Mouse (Mus musculus): ENCODE data around the gene Smox. TPM values are rescaled to one million over a fixed set of nuclear protein-coding genes. Genes with fewer than 3 reads are reported as not detected.

Smox gene
- polyA plus RNA-seq, 1 experiment: 49.1 TPM

GRCm38 (mm10) chr2:131545386-131546307 lies 54.4 kb downstream of the Smox start:
- TF ChIP-seq CTCF (IDR thresholded peaks at IDR 0.05; ENCODE audit: borderline replicate concordance, control insufficient read depth, extremely low read depth, insufficient read depth, low read length, poor library complexity) (peak; percentile 85; the same call in 1 of the 2 replicates), POLR2A (IDR thresholded peaks at IDR 0.05; ENCODE audit: control insufficient read depth, extremely low read depth, insufficient read depth, low read length, poor library complexity) (no peak)
- peak; percentile 51 for DNase-seq
- H3K4me3 ChIP-seq (ENCODE audit: control insufficient read depth, insufficient read depth, low read length): peak overlapping the region; percentile 6
- H3K36me3 ChIP-seq (ENCODE audit: control insufficient read depth, insufficient read depth, low read length): no peaks in the 10 kb centered on the region
- H3K27me3 ChIP-seq (ENCODE audit: control insufficient read depth, insufficient read depth, low read length): peaks cover 16% of the 10 kb centered on the region
- peaks cover 10% of the 10 kb centered on the region; the same call in 1 of the 2 replicates for H3K4me1 ChIP-seq (replicated peaks; ENCODE audit: control insufficient read depth, insufficient read depth, low read length)
- no peak overlapping the region for H3K27ac ChIP-seq (ENCODE audit: control insufficient read depth, insufficient read depth, low read length)
- WGBS: 2% methylated on average over 45 of the region's 45 CpGs

DNA sequence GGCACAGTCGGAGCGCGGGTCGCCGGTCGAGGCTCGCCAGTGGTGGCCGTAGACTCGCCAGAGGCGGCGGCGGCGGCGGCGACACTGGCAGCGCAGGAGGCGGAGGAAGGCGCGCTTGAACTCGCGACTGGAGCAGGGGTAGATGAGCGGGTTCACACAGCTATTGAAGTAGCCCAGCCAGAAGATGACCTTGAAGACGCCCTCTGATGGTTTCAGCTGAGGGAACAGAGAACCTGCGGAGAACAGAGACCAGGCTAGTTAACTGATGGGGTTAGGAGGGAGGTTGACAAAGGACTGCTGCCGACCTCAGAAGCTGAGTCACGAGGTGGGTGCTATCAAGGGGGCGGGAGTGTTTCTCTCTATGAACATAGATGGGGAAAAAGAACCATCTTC lies 55.0 kb downstream of the Smox start:
- 5% methylated on average over 27 of the region's 27 CpGs for WGBS
- TF ChIP-seq POLR2A (IDR thresholded peaks at IDR 0.05; ENCODE audit: control insufficient read depth, extremely low read depth, insufficient read depth, low read length, poor library complexity) (no peak), CTCF (IDR thresholded peaks at IDR 0.05; ENCODE audit: borderline replicate concordance, control insufficient read depth, extremely low read depth, insufficient read depth, low read length, poor library complexity) (no peak)
- peaks cover 16% of the 10 kb centered on the region for H3K27me3 ChIP-seq (ENCODE audit: control insufficient read depth, insufficient read depth, low read length)
- no peak for DNase-seq
- H3K4me3 ChIP-seq (ENCODE audit: control insufficient read depth, insufficient read depth, low read length): peak overlapping the region; percentile 6; the same call in 1 of the 2 replicates
- peaks cover 10% of the 10 kb centered on the region; the same call in 1 of the 2 replicates for H3K4me1 ChIP-seq (replicated peaks; ENCODE audit: control insufficient read depth, insufficient read depth, low read length)
- no peak overlapping the region for H3K27ac ChIP-seq (ENCODE audit: control insufficient read depth, insufficient read depth, low read length)
- H3K36me3 ChIP-seq (ENCODE audit: control insufficient read depth, insufficient read depth, low read length): no peaks in the 10 kb centered on the region

GRCm38 (mm10) chr2:131546745-131547408 lies 55.6 kb downstream of the Smox start:
- Histone ChIP-seq H3K4me1 (replicated peaks; ENCODE audit: control insufficient read depth, insufficient read depth, low read length) (peaks cover 10% of the 10 kb centered on the region; the same call in 1 of the 2 replicates), H3K36me3 (ENCODE audit: control insufficient read depth, insufficient read depth, low read length) (no peaks in the 10 kb centered on the region), H3K27me3 (ENCODE audit: control insufficient read depth, insufficient read depth, low read length) (peaks cover 16% of the 10 kb centered on the region), H3K4me3 (ENCODE audit: control insufficient read depth, insufficient read depth, low read length) (no peak overlapping the region), H3K27ac (ENCODE audit: control insufficient read depth, insufficient read depth, low read length) (no peak overlapping the region)
- DNase-seq: no peak
- WGBS: 13% methylated on average over 19 of the region's 19 CpGs
- TF ChIP-seq POLR2A (IDR thresholded peaks at IDR 0.05; ENCODE audit: control insufficient read depth, extremely low read depth, insufficient read depth, low read length, poor library complexity): no peak
- no peak for TF ChIP-seq CTCF (IDR thresholded peaks at IDR 0.05; ENCODE audit: borderline replicate concordance, control insufficient read depth, extremely low read depth, insufficient read depth, low read length, poor library complexity)

DNA sequence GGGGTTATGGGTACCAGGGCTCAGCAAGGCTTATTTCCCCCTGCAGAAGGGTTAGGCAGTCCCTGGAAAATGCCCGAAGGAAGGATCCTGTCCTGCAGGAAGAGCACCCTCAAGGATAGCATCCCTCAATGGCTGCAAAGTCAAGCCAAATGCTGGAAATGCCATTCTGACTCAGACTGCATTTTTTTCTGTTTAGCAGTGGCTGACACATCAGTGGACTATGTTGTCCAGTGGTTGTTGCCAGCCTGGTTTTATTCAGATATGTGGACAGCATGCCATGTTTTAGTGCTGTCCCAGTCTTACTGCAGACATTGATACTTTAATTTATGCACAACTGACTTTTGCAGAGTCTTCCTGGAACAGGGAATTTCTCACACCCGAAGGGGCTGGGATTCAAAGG lies 57.0 kb downstream of the Smox start:
- Histone ChIP-seq H3K27ac (ENCODE audit: control insufficient read depth, insufficient read depth, low read length) (no peak overlapping the region), H3K27me3 (ENCODE audit: control insufficient read depth, insufficient read depth, low read length) (peaks cover 16% of the 10 kb centered on the region), H3K4me1 (replicated peaks; ENCODE audit: control insufficient read depth, insufficient read depth, low read length) (peaks cover 10% of the 10 kb centered on the region; the same call in 1 of the 2 replicates), H3K4me3 (ENCODE audit: control insufficient read depth, insufficient read depth, low read length) (no peak overlapping the region), H3K36me3 (ENCODE audit: control insufficient read depth, insufficient read depth, low read length) (no peaks in the 10 kb centered on the region)
- no peak for DNase-seq
- TF ChIP-seq CTCF (IDR thresholded peaks at IDR 0.05; ENCODE audit: borderline replicate concordance, control insufficient read depth, extremely low read depth, insufficient read depth, low read length, poor library complexity) (no peak), POLR2A (IDR thresholded peaks at IDR 0.05; ENCODE audit: control insufficient read depth, extremely low read depth, insufficient read depth, low read length, poor library complexity) (no peak)
- WGBS: 74% methylated on average over 2 of the region's 2 CpGs

- Histone ChIP-seq H3K36me3 (ENCODE audit: control insufficient read depth, insufficient read depth, low read length) (no peaks in the 10 kb centered on the region), H3K4me3 (ENCODE audit: control insufficient read depth, insufficient read depth, low read length) (no peak overlapping the region), H3K27me3 (ENCODE audit: control insufficient read depth, insufficient read depth, low read length) (peaks cover 16% of the 10 kb centered on the region), H3K27ac (ENCODE audit: control insufficient read depth, insufficient read depth, low read length) (no peak overlapping the region), H3K4me1 (replicated peaks; ENCODE audit: control insufficient read depth, insufficient read depth, low read length) (peaks cover 10% of the 10 kb centered on the region; the same call in 1 of the 2 replicates)
- WGBS: 68% methylated on average over 5 of the region's 5 CpGs
- no peak for DNase-seq
- no peak for TF ChIP-seq CTCF (IDR thresholded peaks at IDR 0.05; ENCODE audit: borderline replicate concordance, control insufficient read depth, extremely low read depth, insufficient read depth, low read length, poor library complexity)
- TF ChIP-seq POLR2A (IDR thresholded peaks at IDR 0.05; ENCODE audit: control insufficient read depth, extremely low read depth, insufficient read depth, low read length, poor library complexity): no peak
Observed at GRCm38 (mm10) chr2:131549090-131549489, 57.8 kb downstream of the Smox start.

- peaks cover 16% of the 10 kb centered on the region for H3K27me3 ChIP-seq (ENCODE audit: control insufficient read depth, insufficient read depth, low read length)
- no peaks in the 10 kb centered on the region for H3K36me3 ChIP-seq (ENCODE audit: control insufficient read depth, insufficient read depth, low read length)
- H3K4me1 ChIP-seq (replicated peaks; ENCODE audit: control insufficient read depth, insufficient read depth, low read length): peaks cover 10% of the 10 kb centered on the region; the same call in 1 of the 2 replicates
- no peak overlapping the region for H3K4me3 ChIP-seq (ENCODE audit: control insufficient read depth, insufficient read depth, low read length)
- TF ChIP-seq CTCF (IDR thresholded peaks at IDR 0.05; ENCODE audit: borderline replicate concordance, control insufficient read depth, extremely low read depth, insufficient read depth, low read length, poor library complexity) (no peak), POLR2A (IDR thresholded peaks at IDR 0.05; ENCODE audit: control insufficient read depth, extremely low read depth, insufficient read depth, low read length, poor library complexity) (no peak)
- DNase-seq: no peak
- no peak overlapping the region for H3K27ac ChIP-seq (ENCODE audit: control insufficient read depth, insufficient read depth, low read length)
- WGBS: 81% methylated on average over 2 of the region's 2 CpGs
Observed at GRCm38 (mm10) chr2:131550474-131550873, 59.2 kb downstream of the Smox start.

Measured in thymus, adult 2 months (tissue).